Mouse (Mus musculus) urinary bladder, adult 2 months (tissue): Measurements from ENCODE around the gene Kctd2. TPM values are rescaled to one million over a fixed set of nuclear protein-coding genes. Genes with fewer than 3 reads are reported as not detected.
"Not testable (repeated sequence)": the region's sequence is repeated elsewhere in the genome, so short reads cannot be mapped to it uniquely, and the experiment has no call there.

ENCODE experiments used
- DNase-seq: peaks from one replicate; pipeline ENCODE4 v3.0.0; 2022; ENCODE audit warnings: low spot score
- polyA plus RNA-seq: library from polyadenylated mRNA; depleted of rRNA; stranded (reverse); fragments of >200 nt; gene quantifications from 2 replicates; pipeline ENCODE4 v1.2.3, GENCODE M21; 2012; rRNA removed

The Kctd2 gene
- 35.6 TPM in 2 replicates for polyA plus RNA-seq

DNA sequence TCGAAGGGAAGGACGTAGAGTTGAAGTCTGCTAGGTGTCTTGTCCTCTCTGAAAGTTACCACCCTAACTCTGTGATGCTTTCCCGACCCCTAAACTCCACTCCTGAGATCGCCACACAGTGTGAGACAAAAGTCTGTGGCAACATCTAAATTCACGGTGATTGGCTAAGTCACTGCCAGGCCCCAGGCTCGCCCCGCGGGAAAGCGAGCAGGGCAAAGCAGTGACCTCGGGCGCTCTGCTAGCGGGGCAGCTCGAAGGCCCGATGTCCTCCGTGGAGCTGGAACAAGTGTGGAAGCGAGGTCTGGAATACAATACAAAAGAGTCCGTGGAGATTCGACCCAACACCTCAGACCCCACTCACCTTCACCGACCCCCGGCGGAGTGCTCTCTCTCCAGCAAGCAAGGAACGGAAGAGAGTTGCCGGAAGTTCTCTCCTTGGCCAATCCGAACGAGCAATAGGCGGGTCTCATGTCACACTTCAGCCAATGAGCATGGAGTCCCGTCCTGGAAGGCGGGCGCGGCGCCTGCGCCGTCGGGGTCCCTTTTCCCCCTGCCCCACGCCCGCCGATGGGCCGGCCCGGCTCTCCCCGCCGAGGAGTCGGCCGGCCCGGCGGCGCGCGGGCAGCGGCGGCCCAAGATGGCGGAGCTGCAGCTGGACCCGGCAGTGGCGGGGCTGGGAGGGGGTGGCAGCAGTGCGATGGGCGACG lies at the start of gene Kctd2, which contains the start of gene Atp5h:
Kctd2 (plus strand) TSS at position 598 of the 707 bp plus-strand sequence.
Atp5h (minus strand) TSS at position 432 of the 707 bp plus-strand sequence.
- DNase-seq, result peak; percentile 87

DNA sequence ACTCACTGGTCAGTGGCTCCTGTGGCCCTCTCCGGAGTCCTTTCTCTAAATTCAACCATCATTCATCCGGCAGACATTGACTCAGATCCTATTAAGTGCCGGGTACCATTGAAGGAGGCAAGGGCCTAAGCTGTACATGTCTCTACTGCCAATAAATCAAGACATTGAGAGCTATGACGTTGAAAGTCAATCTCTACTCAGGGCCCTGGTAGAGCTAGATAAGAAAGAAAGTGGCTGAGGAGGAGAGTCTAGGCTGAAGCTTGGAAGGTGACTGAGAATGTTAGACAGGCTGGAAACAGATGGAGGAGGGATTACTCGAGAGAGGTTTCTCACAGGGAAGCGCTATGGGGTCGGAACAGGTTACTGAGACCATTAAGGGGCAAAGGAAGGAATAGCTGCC lies 49.6 kb upstream of the Kctd2 start:
- DNase-seq, result no peak

DNA sequence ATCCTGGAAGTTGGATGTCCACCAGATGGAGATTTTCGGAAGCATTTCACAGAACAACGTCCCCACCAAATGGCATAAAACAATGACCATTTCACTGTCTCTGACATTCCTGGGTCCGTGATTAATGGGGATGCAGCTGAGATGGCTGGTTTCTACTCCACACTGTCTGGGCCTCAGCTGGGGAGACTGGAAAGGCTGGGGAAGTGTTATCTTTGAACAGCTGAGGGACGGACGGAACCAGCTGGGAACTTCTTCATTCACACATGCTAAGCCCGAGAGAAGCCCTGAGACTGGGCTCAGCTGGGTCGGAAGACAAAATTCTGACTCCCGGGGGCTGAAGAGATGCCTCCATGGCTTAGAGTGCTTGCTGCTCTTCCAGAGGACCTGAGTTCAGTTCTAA lies 48.6 kb upstream of the Kctd2 start:
- DNase-seq, result no peak

DNA sequence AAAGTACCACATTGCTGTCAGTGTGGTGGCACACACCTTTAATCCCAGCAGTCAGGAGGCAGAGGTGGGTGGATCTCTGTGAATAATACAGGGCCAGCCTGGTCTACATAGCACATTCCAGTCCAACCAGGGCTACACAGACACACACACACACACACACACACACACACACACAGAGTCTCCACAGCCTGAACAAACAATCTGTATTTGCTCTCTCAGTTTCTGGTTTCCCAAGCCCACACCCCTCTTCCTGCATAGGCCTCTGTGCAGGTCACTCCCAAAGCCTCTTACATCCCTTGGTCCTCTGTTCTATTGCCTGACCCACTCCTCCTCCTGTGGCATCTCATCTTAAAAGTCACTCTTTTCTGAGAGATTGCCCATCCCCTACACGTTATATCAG lies 47.9 kb upstream of the Kctd2 start:
- no peak for DNase-seq

DNA sequence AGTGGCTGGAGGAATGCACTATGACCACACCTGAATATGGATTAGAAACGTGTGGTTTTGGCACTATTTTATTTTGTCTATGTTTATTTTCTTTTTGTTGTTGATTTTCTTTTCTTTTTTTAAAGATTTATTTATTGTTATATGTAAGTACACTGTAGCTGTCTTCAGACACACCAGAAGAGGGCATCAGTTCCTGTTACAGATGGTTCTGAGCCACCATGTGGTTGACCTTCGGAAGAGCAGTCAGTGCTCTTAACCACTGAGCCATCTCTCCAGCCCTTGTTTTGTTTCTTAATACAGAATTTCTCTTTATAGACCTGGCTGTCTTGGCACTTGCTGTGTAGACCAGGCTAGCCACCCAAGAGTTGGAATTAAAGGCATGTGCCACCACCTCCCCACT lies 47.2 kb upstream of the Kctd2 start:
- DNase-seq, result no peak

DNA sequence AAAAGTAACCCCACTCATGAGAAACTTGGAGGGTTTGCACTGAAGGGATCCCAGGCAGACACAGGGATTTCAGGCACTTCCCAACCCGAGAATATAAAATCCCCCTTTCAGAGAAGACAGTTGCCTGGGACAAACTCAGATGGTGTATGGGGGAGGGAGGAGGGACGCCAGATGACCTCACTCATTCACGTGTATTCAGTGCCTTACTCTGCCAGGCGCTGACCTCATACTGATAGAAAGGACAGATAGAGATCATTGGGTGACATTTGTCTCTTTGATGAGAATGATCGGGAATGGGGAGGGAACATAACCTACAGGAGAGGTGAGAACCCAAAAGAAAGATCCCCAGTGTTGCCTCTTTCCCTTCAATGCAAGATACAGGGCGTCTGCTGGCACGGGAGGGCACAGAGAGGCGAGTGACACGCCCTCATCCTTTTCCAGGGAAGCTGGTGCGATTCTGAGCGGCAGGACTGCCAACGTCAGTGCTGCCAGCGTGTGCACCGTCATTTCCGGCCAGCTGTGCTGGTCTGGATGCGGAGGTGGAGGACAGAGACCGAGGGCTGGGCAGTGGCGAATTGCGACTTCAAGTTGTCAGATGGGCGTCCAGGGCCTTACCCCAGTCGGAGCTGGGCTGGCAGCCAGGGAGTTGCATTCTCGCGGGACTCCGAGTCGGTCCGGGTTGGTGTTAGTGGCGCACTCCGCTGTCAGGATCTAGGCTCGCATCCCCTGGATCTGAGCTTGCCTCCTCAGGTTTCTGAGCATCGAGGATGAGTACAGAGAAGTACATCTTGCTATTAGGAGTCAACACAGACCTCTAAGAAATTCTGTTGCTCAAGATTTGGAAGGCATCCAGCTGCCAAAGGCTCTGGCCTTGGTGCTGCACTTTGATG lies 45.9 kb upstream of the Kctd2 start:
- peak; percentile 53 for DNase-seq

DNA sequence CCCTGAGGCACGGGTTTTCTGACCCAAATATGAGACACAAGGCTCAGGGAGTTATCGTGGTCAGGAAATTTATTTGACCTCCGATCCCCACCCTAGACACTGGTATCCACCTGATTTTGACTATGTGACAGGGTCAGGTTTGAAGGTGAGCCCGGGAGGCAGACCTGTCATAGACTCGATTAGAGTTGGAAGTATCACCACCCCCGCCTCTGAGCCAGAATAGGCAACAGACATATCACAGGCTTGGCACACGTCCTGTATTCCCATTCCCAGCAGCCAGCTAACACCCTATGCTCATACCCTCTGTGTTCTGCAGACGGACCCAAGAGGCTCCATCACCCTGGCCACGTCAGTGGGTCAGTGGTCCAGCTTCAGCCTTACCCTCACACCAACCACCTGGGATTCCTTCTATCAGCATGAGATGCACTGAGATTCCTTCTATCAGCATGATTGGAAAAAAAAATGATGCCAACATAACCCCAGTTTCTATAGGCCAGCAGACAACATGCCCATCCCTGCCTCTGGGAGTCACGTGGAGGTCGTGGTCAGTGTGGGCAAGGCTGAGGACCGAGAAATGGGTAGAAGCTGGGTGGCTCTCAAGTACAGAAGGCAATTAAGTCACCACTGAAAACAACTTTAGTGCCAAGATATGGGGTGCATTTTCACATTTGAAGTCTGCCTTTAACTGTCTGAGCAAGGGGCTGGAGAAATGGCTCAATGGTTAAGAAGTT lies 45.1 kb upstream of the Kctd2 start:
- DNase-seq, result no peak

DNA sequence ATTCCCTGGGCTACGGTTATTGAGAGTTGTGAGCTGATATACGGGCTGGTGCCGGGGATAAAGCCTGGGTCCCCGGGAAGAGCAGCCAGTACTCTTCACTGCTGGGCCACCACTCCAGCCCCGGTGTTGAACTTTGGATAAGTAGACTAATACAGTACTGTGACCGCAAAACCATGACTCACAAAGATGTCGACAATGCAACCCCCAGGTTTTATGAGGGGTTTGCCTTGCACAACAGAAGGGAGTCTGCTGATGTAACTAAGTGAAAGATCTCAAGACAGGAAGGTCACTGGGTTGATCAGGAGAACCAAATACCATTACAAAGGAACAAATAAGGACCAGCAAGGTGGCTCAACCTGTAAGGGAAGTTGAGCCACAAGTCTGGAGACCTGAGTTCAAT lies 43.2 kb upstream of the Kctd2 start:
- DNase-seq, result no peak

DNA sequence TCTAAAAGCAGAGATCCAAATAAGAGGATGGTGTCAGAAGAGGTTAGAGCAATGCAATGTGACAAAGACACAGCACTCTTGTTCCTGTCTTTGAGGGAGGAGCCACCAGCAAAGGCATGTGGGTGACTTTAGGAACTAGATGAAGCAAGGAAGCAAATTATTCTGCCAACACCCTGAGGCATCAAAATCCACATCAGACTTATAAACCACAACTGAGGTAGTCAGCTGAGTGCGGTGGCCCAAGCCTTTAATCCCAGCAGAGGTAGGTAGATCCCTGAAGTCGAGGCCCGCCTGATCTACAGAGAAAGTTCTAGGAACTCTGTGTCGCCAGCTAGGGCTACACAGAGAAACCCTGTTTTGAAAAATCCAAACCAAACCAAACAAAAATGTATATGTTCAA lies 42.7 kb upstream of the Kctd2 start:
- no peak for DNase-seq

DNA sequence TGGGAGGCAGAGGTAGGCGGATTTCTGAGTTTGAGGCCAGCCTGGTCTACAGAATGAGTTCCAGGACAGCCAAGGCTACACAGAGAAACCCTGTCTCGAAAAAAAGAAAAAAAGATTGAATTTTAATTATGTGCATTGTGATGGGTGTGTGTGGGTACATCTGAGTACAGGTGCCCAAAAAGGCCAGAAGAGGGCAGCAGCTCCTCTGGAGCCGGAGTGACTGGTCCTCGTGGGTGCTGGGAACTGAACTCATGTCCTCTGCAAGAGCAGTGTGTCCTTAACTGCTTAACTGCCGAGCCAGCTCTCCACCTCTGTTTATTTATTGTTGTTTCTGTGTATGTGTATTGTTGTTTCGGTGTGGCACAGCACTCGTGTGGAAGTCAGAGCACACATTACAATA lies 42.1 kb upstream of the Kctd2 start:
- DNase-seq, result no peak

DNA sequence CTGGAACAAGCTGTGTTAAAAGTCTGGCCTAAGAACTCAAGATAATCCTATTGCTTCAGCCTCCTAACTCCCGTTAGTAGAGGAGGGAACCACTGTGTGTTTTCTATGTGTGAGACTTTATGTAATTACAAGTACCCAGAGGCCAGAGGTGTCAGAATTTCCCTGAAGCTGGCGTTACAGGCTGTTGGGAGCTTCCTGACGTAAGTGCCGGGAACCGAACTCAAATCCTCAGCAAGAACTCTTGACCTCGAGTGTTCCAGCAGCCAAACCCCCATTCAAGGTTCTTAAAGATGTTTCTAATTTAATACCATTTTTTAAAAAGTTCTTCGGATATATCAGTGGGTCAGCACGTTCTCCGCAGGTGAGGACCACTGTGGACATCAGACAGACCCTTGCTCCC lies 38.7 kb upstream of the Kctd2 start:
- no peak for DNase-seq

DNA sequence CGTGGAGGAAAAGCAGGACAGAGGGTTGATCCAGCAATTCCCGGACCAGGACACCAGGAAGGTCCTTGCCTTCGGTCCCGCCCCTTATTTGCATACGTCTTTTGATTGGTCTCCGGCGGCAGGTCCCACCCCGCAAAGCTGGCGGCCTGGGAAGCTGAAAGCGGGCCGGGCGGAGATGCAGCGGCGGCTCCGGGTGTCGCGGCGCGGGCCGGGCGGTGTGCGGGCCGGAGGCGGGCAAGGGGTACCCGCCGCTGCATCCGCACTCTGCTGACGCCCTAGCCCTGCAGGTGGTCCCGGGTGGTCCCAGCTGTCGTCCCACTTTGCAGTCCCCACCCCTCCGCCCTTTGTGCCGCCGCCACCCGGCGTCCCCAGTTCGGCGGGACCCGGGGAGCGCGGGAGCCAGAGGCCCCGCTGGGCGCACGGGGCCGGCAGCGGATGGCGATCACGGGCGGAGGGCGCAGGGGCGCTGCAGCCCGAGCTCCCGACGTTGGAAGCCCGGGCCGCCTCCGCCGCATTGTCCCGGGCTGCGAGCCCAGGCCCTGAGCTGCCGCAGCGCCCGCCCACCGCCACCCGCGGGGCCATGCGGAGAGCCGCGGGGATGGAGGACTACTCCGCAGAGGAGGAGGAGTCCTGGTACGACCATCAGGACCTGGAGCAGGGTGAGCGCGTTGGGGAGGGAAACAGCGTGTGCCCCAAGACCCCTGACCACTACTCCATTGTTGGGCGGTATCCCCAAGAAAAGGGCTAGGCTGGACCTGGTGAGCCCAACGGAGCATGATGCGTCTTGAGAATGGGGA lies 38.0 kb upstream of the Kctd2 start, which contains the start of gene Cdr2l:
Cdr2l (plus strand) TSS at position 174 of the 797 bp plus-strand sequence.
- DNase-seq, result peak; percentile 72

DNA sequence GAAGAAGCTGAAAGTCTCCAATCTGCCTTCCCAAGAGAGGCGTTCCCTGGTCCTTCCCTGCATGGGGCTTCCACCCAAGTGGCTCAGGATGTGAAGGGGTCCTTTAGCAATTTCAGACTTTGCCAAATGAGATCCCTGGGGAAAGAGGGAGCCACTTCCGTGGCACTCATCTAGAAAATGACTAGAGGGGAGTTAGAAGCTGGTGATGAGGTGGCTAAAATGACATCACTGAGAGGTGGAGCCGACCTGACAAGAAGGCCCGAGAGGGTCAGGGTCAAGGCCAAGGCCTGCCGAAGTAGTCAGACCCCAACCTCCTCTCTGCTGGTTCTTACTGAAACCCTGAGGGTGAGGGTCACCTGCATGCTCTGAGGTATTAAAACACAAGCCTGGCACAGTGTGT lies 37.0 kb upstream of the Kctd2 start:
- no peak for DNase-seq

DNA sequence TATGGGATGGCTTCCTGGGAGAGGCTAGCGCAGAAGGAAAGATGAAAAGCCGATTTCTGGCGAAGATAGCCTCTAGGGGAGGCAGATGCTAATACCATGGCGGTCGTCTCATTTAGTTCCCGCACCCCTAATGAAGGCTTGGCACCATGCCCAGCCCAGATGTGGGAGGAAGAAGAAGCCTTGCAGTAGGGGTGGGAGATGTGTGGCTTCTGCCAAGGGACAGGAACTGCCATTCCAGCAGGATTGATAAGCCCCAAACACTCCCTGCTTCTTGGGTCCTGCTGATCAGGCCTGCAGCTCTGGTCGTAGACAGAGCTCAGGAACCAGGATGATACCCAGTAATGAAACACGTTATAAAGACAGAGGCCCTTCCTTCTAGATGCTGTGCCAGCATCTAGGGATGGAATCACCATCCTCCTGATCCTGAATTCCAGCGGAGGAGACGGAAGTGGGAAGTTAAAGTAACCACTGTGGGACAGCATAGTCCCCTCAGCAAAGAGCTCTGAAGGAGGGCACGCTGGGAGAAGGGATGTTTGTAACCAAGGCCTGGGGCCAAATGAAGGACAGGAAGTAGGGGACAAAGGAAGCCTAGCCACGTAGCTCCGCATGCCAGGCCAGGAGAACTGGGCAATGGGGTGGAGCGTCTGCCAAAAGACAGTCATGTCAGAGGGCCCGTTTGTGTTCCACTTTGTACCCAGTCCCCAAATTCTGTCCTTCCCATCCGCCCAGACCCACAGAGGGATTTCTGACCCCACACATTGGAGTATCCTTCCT lies 36.0 kb upstream of the Kctd2 start:
- DNase-seq, result no peak

DNA sequence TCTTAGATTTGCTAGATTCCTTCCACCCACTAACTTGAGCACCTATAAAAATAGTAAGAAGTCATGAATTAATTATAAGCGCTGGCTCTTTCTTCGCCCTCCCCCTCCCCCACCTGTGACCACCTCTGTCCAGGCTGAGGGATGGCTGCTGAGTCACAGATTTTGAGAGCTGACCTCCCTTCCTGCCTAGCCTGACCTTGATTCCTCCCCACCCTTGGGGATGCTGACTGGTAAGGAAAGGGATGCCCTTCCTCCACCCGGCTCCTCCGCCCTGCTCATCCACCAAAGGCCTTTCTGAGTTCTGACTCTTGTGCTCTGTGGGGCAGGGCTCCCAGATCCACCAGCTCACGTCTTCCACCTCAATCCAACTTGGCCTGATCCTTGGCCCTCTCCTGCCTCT lies 35.3 kb upstream of the Kctd2 start:
- no peak for DNase-seq

DNA sequence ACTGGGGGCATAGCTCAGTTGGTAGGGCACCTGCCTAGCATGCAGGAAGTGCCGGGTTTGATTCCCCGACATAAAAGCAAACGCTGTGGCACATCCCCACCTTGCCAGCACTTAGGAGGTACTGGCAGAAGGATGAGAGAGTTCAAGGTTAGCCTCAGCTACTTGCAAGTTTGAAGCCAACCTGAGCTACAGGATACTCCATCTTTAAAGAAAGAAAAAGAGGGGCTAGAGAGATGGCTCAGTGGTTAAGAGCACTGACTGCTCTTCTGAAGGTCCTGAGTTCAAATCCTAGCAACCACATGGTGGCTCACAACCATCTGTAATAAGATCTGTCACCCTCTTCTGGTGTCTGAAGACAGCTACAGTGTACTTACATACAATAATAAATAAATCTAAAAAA lies 33.1 kb upstream of the Kctd2 start:
- DNase-seq, result not testable (repeated sequence)

DNA sequence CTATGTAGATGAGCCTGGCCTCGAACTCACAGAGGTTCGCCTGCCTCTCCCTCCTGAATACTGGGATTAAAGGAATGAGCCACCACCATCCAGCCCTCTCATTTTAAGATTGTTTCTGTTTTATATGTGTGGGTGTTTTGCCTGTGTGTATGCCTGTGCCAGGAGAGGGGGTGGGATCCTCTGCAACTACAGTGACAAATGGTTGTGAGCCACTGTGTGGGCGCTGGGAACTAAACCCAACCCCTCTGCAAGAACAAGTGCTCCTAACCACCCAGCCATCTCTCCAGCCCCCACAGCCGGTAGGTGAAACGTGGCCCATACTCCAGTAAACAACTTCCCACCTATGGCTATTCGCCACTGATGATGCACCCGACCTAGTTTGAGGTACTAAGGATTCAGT lies 28.6 kb upstream of the Kctd2 start:
- DNase-seq, result no peak

DNA sequence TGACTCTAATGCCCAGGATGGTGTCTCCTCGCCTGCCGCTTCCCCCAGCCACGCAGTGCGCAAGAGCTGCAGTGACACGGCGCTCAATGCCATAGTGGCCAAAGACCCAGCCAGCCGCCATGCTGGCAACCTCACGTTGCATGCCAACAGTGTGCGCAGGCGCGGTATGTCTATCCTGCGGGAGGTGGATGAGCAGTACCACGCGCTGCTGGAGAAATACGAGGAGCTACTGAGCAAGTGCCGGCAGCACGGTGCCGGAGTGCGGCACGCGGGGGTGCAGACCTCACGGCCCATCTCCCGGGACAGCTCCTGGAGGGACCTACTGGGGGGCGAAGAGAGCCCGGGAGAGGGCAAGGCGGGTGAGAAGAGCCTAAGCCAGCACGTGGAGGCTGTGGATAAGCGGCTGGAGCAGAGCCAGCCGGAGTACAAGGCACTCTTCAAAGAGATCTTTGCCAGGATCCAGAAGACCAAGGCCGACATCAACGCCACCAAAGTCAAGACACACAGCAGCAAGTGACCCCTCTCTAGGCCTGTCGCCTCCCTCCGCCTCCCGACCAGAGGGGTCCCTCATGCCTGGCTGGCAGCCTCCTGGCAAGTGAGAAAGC lies 26.1 kb upstream of the Kctd2 start:
- DNase-seq, result no peak

DNA sequence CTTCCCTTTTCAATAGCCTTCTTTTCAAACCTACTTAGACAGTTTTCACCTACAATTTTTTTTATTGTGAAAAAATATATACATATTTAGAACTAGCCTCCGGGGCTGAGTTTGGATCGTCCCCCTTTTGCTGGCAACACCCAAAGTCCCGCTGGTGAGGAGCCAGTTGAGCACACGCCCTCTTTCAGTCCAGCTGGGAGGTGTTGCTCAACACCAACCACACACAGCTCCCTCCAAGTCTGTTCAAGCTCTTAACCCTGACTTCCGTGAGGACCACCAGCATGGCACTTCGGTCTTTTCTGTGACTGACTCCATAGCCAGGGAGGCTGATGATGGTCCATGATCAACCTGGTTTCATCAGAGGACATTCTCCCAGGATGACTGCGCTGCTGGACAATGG lies 21.8 kb upstream of the Kctd2 start:
- no peak for DNase-seq

DNA sequence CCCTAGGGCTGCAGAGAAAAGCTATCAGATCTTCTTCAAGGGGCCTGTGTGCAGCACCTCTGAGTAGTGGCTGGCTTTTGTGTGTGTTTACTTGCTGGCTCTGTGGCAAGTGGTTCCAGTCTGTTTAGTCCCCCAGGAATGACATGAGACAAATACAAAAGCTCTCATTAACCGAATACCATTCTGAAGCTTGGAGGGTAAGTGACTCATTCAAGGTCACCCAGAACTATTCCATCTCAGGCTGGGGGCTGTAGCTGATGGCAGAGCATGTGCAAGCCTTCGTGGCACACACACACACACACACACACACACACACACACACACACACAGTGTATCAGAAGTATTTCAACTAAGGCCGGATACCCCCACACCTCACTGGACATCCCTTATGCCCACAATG lies 19.8 kb upstream of the Kctd2 start:
- no peak for DNase-seq
